Mouse (Mus musculus) brain, embryonic 18.5 days (tissue): Measurements from ENCODE around the gene Atp8a2.
"Not testable (repeated sequence)": the region's sequence is repeated elsewhere in the genome, so short reads cannot be mapped to it uniquely, and the experiment has no call there.

ENCODE experiments used
- DNase-seq: peaks from one replicate; pipeline ENCODE4 v3.0.0-alpha.2; 2012; ENCODE audit warnings: low read depth, low spot score

Gene Atp8a2

DNA sequence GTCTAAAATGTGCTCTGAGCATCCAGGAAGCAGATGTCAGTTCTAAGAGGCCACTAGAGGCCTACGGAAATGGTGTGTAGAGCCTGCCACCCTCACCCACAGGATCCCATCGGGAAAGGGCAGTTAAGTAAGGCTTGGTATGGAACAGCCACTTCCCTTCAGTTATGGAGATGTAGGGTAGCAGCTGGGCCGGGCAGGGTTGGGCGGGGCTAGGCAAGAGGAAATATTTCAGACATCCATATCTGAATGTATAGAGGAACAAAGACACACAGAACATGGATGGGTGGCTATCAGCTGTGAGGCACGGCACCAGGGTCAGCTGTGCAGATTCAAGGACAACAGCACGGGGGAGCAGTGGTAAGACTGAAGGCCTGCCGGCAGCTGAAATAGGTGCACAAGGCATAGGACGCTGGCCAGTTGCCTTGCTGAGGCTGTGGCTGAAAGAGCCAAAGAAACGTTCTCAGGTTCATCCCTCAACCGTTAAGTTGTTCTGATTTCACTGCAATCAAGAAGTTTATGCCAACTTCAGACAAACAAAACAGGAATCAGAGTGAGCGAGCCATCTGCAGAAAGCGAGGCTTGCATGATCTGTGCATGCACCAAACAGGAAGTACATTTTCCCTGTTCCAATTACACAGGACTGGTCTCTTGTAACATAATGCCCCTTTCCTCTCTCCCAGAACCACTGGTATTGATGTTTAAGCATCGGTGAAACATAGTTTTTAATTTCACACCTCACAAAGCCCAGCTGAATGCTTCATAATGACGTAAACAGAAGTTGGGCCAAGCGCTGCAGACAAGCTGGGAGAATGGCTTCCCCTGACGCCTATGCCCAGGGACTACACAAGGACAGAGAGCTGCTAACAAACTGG is 549.9 kb downstream of the Atp8a2 start:
- no peak for DNase-seq

DNA sequence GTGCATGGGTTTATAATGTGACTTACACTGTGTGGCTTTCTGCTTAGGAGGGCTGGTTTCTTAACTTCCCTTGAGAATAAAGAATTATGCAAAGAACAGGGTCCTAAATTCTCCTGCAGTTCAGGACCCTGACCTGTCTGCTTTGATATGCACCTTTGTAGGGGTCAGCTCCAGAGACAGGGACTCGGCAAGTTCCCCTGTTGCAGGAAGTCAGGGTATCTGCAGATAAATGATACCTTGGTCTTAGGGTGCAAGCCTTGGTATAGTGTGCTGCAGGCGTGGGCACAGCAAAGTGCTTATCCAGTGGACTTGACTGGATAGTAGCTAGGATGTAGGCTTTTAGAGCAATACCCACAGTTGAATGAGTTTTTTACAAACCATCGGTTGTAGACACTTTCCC is 552.1 kb downstream of the Atp8a2 start:
- DNase-seq: no peak

- no peak for DNase-seq
Observed at GRCm38 (mm10) chr14:59644166-59644565, 552.8 kb downstream of the Atp8a2 start.

DNA sequence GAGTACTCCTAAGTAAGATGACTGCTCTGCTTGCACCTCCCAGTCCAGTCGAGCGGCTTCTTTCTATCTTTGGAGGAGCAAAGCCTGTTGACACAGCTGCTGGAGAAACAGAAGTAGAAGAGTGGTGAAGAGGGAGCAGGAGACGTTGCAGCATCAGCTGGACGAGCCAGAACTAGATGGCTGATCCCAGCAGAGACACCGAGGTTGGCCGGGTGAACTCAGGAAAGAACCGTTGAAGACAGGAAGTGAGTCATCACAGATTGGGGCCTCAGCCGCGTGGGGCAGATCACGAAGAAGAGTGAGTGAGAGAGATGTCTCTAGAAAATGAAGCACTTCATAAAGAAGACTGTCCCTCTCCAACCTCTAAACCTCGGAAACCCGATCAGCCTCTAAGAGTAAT is 553.4 kb downstream of the Atp8a2 start:
- no peak for DNase-seq

DNA sequence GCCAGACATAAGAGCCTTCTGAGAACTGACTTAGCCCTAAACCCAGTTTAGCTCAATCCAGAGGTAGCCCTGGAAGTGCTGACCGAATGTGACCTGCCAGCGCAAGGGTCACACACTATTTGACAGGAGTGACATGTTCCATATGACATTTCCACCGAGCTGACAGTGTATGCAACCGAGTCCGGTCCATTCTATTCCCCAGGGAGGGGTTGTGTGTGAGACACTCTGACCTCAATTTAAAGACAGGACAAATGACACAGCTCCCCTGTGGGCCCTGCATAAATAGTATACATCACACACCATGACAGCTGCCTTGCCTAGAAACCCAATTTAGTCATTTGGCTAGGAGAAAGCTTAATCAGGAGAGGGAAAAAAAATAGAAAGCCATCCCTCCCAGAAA is 555.1 kb downstream of the Atp8a2 start:
- no peak for DNase-seq

DNA sequence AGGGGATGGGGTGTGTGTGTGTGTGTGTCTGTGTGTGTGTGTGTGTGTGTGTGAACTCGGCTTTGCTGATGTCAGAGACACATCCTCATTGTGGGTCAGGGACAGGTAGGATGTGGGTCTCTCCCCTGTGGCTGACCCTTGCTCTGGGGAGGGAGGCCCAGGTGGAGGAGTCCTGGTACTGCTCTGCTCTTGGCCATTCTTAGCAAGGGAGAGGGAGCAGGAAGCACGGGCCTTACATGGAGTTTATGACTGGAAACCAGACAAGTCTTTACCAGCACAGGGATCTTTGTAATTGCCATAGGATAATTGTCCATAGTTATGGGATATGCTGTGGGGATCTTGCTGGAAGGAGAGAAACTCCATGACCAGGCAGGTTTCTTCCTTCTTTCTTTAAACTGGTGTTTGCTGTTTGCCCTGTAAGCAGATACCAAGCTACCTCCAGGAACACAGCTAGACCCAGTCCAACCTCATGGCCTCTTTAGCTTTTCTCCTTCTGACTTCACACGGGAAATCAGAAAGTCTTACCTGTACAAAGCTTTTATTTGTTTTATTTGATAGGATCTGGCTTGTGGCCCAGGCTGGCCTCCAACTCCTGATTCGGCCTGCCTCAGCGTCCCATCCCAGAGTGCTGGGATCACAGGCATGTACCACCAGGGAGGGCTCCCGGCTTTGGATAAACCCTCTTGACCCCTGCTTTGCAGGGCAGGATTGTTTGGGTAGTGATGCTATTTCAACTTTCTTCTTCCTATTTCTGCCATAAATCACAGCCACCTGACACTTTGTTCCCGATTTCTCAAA is 557.9 kb downstream of the Atp8a2 start:
- no peak for DNase-seq

DNA sequence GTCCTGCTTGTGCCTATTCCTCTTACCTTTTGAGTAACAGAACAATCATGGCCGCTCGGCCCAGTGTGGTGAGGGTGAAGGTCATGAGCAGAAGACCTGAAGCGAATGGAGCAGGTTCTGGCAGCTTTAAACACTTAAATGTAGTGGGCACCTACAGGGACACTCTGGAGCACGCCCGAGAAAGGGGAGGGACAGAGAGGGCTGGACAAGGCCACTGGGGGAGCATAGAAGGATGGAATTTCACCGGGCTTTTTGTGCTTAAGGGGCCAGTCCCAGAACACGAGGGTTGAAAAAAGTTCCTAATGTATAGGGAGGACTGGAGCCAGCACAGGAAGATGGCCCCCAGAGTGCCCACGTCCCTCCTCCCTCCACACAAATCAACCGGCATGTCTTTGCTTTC is 563.0 kb downstream of the Atp8a2 start:
- DNase-seq: no peak

- no peak for DNase-seq
Observed at GRCm38 (mm10) chr14:59633295-59633898, 563.6 kb downstream of the Atp8a2 start.

DNA sequence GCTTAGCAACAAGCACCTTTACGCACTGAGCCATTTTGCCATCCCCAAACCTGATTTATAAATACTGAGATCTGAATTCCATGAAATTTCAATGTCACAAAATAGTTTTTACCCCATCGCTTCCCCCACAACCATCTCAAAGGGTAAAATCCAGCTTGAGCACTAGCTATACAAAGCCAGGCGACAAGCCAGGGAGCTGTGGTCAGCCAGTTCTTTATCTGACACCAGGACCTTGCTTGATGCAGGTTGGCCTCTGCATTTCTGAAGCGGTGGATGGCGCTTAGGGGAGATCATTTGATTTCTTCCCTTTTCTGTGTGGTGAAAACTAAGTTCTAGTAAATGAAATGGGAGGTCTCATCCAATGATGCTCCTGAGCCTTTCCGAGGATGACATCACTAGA is 564.9 kb downstream of the Atp8a2 start:
- DNase-seq: no peak

- DNase-seq: no peak
Observed at GRCm38 (mm10) chr14:59630096-59630495, 566.9 kb downstream of the Atp8a2 start.

DNA sequence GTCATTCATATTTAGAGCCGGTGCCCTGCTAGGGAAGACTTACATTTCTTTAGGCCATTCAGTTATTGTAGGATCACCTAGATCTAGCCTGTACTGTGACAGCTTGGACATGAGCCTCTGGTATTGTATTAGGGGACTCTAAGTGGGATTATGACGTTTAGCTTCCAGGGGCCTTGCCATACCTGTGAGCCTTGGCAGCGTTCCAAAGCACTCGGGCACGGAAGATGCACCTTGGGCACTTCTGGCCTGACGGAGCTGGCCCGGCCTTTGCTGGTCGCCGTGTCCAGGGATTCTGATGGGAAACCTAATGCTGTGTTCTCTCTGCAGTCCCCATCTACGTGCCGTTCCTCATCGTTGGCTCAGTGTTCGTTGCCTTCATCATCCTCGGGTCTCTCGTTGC is 567.7 kb downstream of the Atp8a2 start:
- DNase-seq: no peak

DNA sequence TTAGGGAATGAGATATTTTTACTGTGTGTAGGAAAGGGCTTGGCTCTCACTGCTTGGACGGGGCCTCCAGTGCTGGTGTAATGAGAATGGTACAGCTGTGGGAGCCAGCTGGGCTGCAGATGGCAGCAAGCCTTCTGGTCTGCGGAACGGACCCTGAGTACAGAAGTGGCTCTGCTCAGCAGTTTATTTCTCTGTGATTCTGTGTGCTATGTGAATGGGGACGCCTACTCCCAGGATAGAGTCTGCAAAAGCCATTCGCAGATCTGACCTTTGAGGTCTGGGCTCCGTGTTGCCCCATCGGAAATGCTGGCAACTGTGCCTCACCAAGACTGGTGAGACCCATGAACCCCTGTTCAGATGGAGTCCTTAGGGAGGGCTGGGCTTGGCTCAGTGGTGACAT is 569.2 kb downstream of the Atp8a2 start:
- peak; percentile 16 for DNase-seq

DNA sequence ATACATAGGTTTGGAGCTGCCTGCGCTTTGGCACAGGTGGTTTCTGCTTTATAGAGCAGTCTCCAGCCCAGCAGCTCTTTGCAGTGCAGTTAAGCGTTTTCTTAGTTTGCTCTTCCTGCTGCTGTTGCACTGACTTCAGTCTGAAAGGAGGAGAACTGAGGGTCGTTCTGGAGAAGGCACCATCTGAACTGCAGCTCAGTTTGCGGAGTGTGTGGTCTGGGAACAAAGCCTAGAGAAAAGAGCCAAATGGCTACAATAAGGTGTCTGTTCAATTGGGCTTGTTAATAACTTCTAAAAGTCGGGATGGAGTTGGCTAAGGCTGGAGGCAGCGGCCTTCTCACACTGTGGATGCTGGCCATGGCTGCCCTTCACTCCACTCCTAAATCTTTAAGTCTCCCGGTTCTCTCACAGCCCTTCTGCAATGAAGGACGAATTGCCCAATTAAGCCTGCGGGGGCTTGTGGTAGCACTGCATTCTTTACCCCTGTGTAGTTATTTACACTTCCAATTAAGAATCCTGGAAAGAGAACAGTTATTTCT is 569.8 kb downstream of the Atp8a2 start:
- peak; percentile 22 for DNase-seq

DNA sequence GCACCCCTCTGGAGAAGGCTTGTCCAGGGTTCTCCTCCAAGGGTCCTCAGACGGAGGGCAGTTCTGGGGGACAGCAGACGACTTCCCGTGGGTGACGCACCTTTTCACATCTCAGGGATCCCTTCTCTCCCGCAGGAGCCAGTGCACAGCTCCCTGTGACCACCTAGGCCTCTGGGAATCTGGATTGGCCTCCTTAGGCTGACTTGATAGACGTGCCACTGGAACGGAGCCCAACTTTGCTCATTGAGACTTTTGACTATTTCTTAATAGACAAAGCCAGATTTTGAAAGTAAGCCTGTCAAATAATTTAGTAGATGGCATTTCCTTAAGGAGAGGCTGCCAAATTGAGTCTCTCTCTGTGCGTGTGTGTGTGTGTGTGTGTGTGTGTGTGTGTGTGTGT is 570.3 kb downstream of the Atp8a2 start:
- peak; percentile 22 for DNase-seq

- DNase-seq: no peak
Observed at GRCm38 (mm10) chr14:59625806-59626364, 571.1 kb downstream of the Atp8a2 start.

- DNase-seq: peak; percentile 28
Observed at GRCm38 (mm10) chr14:59625158-59625805, 571.7 kb downstream of the Atp8a2 start, which contains the start of gene Shisa2. Shisa2 (plus strand) TSS chr14:59625308.

DNA sequence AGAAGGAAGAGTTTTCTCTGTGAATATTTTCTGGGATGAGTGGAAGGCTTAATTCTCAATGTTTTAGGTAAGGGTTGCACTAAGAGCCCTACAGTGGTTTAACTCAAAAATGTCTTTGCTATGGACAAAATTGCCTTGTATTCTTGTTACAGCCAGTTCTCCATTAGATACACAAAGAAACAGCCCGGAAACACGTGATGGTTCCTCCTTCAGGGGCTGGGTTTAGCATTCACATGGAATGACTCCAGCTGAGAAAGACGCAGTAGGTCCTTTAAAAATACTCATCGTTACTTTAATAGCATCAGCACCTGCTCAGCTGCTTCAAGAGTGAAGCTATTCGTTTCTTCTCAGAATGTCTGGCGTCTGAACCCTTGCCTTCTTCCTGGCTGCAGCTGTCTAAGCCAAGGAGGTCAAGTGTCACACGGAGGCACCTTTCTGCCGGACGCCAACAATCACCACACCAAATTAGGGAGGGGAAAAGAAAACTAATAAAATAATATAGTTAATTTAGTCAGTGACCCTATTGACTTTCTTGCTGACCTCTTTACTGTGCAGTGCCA is 572.6 kb downstream of the Atp8a2 start:
- DNase-seq: no peak

DNA sequence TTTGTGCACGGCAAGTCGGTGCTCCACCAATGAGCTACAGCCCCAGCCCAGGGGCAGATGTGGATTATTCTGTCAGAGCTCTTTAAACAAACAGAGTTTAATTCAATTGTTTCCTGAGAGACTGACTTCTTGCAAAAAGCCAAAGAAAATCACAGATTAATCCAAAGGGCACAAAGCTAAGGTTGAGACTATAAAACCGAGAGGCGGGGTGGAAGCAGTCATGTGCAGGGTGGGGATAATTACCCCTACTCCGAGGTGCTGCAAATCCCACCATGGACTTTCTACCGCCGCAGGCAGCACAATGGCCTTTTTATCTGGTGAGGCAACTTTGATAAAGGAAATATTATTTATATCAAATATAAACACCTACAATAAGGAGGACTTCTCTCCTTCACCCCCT is 580.2 kb downstream of the Atp8a2 start:
- no peak for DNase-seq

DNA sequence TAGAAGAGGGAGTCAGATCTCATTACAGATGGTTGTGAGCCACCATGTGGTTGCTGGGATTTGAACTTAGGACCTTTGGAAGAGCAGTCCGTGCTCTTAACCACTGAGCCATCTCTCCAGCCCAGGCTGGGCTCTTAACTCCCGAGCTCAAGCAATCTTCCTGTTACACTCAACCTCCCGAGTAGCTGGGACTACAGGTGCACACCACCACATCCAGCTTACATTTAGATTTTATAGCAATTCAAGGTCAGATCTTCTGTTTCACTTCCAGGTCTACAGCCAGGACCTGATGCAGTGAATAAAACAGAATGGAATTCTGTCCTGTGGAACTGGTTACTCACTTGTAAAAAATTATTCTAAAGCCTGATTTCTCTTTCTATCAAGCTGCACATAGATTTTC is 582.8 kb downstream of the Atp8a2 start:
- DNase-seq: not testable (repeated sequence)

DNA sequence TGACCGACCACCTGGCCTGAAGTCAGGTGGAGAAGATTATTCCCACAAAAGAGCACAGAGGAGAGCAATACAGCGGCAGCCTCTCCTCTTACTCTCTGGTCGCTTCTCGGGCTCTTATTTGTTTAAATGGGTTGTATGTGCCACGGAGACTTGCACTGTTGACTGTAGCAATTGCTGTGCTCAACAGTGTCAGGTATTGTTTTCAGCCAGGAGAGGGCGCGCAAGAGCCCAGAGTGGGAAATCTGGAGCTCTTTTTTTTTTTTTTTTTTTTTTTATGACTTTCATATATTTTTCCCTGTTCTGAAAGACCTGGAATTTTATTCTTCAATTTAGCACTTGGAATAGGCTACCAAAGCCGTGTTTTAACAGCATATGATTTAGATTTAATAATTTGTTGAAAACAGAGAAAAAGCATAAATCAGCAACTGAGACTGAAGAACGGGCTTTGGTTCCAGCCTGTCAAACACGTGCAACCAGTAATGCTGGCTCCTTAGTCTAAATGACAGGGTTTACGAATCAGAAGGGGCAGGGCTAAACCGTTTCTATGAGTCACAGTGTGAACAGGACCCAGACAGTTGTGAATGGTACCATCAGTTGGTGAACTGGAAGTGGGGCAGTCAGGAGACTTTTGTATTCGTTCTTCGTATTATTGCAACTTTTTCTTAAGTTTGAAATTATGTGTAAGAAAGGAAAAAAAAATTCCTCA is 583.9 kb downstream of the Atp8a2 start:
- DNase-seq: peak; percentile 22
